Mouse (Mus musculus) heart, embryonic 12.5 days (tissue): ENCODE measurements around the gene Arrb2. TPM values are rescaled to one million over a fixed set of nuclear protein-coding genes. Genes with fewer than 3 reads are reported as not detected.
"Not testable (repeated sequence)": the region's sequence is repeated elsewhere in the genome, so short reads cannot be mapped to it uniquely, and the experiment has no call there.

Experiments used
- ATAC-seq: fragments of 200-750 bp; cut with Nextera tagmentation; 2 replicates; pipeline ENCODE4 v1.8.0; 2017; ENCODE audit warnings: moderate TSS enrichment, moderate library complexity; ENCODE audit not compliant: insufficient number of reproducible peaks, low FRiP score
- H3K27ac ChIP-seq: fragments of 300-500 bp; sonication (generic); 2 replicates; pipeline ENCODE4 v1.5.1; 2016; ENCODE audit warnings: mild to moderate bottlenecking, moderate library complexity; ENCODE audit not compliant: poor library complexity, severe bottlenecking
- H3K27me3 ChIP-seq: fragments of 300-500 bp; sonication (generic); replicated peaks from 2 replicates; pipeline ENCODE4 v1.6.1; 2016; ENCODE audit warnings: mild to moderate bottlenecking, moderate library complexity
- H3K36me3 ChIP-seq: fragments of 300-500 bp; sonication (generic); 2 replicates; pipeline ENCODE4 v1.6.1; 2016; ENCODE audit warnings: mild to moderate bottlenecking, moderate library complexity
- H3K4me1 ChIP-seq: fragments of 300-500 bp; sonication (generic); replicated peaks from 2 replicates; pipeline ENCODE4 v1.6.1; 2016; ENCODE audit warnings: mild to moderate bottlenecking
- H3K4me2 ChIP-seq: fragments of 300-500 bp; sonication (generic); 2 replicates; pipeline ENCODE4 v1.6.1; 2016; ENCODE audit warnings: mild to moderate bottlenecking, moderate library complexity
- H3K4me3 ChIP-seq: fragments of 300-500 bp; sonication (generic); 2 replicates; pipeline ENCODE4 v1.5.1; 2016; ENCODE audit warnings: mild to moderate bottlenecking
- H3K9ac ChIP-seq: fragments of 300-500 bp; sonication (generic); 2 replicates; pipeline ENCODE4 v1.6.1; 2016; ENCODE audit warnings: mild to moderate bottlenecking, moderate library complexity
- H3K9me3 ChIP-seq: fragments of 300-500 bp; sonication (generic); replicated peaks from 2 replicates; pipeline ENCODE4 v1.6.1; 2016; ENCODE audit warnings: mild to moderate bottlenecking, moderate library complexity
- WGBS: fragments of 180-500 bp; shearing (Covaris S2); methylation state at CpG from one replicate; pipeline ENCODE4 v1.1.7; 2016; 5-methylcytosine and 5-hydroxymethylcytosine counted together
- polyA plus RNA-seq: library from polyadenylated mRNA; unstranded; fragments of >200 nt; fragmentation: Nextera tagmentation; extraction: Ambion mirVana; gene quantifications from 2 replicates; pipeline ENCODE4 v1.2.1, GENCODE M21; 2016

Arrb2 gene
- polyA plus RNA-seq, 1 experiment from 2014 or later = 13.5 TPM

DNA sequence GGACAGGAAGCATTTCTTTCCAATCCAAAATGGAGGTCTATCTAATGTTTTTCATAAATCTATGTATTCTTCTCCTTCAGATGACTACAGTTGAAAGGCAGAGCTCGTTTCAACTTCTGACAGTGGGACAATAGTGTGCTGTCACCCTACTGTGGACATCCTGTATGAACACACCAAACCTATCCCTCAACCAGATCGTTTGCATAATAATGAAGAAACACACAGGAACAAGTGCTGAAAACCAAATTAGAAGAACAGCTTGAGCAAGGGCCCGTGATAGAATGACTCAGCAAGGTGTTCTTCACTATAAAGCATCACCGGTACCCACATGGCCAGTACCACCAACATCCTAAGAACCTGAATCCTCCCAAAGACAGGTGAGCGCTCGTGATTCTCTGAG, 5.8 kb upstream of the Arrb2 start:
- H3K27ac ChIP-seq, ATAC-seq, H3K4me1 ChIP-seq, H3K9me3 ChIP-seq, H3K27me3 ChIP-seq, H3K36me3 ChIP-seq, H3K4me2 ChIP-seq, H3K4me3 ChIP-seq, H3K9ac ChIP-seq: not testable (repeated sequence)
- 74% methylated on average over 6 of the region's 6 CpGs for WGBS

DNA sequence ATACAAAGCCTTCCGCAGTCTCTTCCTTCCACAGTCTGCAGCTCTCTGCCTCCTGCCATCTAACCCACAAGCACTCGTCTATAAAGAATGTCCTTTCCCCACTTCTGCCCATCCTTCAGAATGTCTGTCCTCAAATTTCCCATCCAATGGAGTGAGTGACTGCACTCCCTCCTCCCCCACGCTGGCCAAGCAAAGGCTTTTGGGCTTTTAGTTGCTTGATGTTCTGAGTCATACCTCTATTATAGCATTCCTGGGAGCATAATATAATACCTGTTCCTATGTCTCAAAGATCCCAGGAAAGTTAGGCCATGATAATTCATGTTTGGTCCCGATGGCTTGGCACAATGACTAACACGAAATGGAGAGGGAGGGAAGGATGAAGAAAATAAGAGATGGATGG, 861 bp upstream of the Arrb2 start:
- ATAC-seq = no peak
- 33% methylated on average over 5 of the region's 5 CpGs for WGBS
- peak overlapping the region; percentile 84 for H3K4me2 ChIP-seq
- H3K4me1 ChIP-seq = peaks cover 12% of the 10 kb centered on the region
- no peak overlapping the region for H3K4me3 ChIP-seq
- H3K27ac ChIP-seq = no peak overlapping the region
- H3K36me3 ChIP-seq = peaks cover 7% of the 10 kb centered on the region
- no peaks in the 10 kb centered on the region for H3K27me3 ChIP-seq
- no peaks in the 10 kb centered on the region for H3K9me3 ChIP-seq
- no peak overlapping the region for H3K9ac ChIP-seq

DNA sequence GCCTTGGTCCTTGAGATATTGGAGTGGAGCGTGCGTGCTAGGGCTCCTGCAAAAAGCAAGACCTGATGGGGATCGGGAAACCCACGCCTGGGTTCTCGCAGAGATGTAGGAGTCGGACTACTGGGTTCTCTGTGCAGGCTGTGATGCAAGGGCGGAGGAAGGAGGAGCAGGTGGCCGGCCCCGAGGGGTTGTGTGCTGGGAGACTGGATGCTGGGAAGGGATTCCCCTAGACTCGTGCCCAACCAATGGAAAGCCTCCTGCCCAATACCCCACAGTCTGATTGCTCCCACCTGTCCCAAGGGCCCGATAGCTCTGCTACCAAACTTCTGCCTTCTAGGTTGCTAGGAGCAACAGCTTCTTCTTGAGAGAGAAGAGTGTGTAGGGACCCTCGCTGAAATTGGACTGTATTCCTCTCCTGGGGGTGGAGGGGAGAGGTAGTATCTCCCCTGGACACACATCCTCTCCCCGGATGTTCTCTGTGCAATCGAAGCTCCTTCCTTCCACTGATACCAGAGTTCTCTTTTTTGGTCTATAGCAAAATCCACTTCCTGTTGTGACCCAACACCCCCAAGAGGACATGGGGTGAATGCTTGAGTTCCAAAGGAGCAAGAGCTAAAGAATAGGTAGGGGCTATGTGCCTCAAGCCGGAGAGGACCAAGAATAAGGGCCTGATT, 597 bp downstream of the Arrb2 start:
- H3K4me2 ChIP-seq = peak overlapping the region; percentile 84
- peak overlapping the region; percentile 45; the same call in 1 of the 2 replicates for H3K27ac ChIP-seq
- H3K9me3 ChIP-seq = no peaks in the 10 kb centered on the region
- no peaks in the 10 kb centered on the region for H3K27me3 ChIP-seq
- H3K9ac ChIP-seq = peak overlapping the region; percentile 79
- WGBS = 6% methylated on average over 15 of the region's 15 CpGs
- peak overlapping the region; percentile 66 for H3K4me3 ChIP-seq
- ATAC-seq = 0 out of 2 replicates have a peak, but pooled peaks have one; percentile 6
- peaks cover 12% of the 10 kb centered on the region for H3K4me1 ChIP-seq
- peaks cover 19% of the 10 kb centered on the region for H3K36me3 ChIP-seq

DNA sequence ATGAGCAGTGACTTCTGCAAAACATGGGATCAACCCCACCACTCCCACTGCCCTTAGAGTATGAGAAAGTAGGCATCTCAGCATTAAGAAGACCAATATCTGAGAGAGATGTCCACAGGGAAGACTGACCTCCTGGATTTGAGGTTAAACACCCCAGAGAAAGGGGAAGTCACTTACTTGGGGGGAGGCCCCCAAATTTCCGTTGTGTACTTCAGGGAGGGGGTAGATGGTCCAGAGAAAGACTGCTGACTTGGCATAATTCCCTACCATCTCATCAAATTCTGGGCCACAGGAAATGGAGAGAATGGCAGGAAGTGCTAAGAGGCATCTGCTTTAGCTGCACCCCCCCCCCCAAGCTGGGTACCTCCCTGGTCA, 1.1 kb downstream of the Arrb2 start:
- ATAC-seq = no peak
- Histone ChIP-seq H3K4me1 (peaks cover 12% of the 10 kb centered on the region), H3K27ac (no peak overlapping the region), H3K36me3 (peaks cover 24% of the 10 kb centered on the region), H3K9ac (no peak overlapping the region), H3K27me3 (no peaks in the 10 kb centered on the region), H3K4me3 (peak overlapping the region; percentile 66), H3K4me2 (peak overlapping the region; percentile 84), H3K9me3 (no peaks in the 10 kb centered on the region)
- 56% methylated on average over 1 of the region's 1 CpGs for WGBS

DNA sequence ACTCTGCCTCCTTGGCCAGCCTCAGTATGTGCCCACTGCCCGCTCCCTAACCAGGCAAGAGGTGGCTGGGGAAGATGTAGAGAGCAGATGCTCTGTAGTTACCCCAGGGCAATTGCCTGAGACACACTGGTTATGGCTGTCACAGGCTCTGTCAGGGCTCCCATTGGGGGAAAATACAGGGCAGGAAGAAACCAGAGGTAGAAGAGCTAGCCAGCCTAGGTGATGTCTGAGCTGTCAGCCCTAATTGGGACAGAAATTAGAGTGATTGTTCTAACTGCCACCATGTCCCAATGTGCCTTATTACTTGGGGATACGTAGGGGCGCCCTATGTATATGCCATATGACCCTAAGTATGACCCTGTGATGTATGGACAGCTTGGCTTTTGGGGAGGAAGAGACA, 1.5 kb downstream of the Arrb2 start:
- no peaks in the 10 kb centered on the region for H3K9me3 ChIP-seq
- H3K9ac ChIP-seq = no peak overlapping the region
- ATAC-seq = no peak
- no peak overlapping the region for H3K4me3 ChIP-seq
- peak overlapping the region; percentile 84; the same call in 1 of the 2 replicates for H3K4me2 ChIP-seq
- H3K4me1 ChIP-seq = peaks cover 12% of the 10 kb centered on the region
- no peak overlapping the region for H3K27ac ChIP-seq
- H3K27me3 ChIP-seq = no peaks in the 10 kb centered on the region
- H3K36me3 ChIP-seq = peaks cover 28% of the 10 kb centered on the region
- WGBS = 91% methylated on average over 3 of the region's 3 CpGs

DNA sequence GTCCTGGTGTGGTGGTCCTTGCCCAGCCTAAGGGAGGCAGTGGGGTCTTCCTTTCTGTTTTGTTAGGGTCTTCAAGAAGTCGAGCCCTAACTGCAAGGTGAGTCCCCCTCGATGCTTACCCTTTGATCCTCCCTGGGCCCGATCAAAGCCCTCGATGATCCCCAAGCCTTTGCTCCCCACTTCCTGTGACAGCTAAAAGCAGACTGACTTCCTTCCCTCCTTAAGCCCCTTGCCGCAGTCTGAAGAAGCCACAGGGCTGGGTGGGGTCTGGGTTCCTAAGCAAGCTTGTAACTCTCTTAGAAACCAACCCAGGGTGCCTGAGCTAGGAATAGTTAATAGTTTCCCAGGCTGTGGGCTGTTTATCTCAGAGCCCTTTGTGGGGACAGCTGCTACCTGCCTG, 3.0 kb downstream of the Arrb2 start:
- no peaks in the 10 kb centered on the region for H3K27me3 ChIP-seq
- H3K9ac ChIP-seq = no peak overlapping the region
- 47% methylated on average over 5 of the region's 5 CpGs for WGBS
- no peak overlapping the region for H3K4me3 ChIP-seq
- no peak overlapping the region for H3K27ac ChIP-seq
- ATAC-seq = no peak
- no peak overlapping the region for H3K4me2 ChIP-seq
- peaks cover 12% of the 10 kb centered on the region for H3K4me1 ChIP-seq
- no peaks in the 10 kb centered on the region for H3K9me3 ChIP-seq
- H3K36me3 ChIP-seq = peaks cover 43% of the 10 kb centered on the region

DNA sequence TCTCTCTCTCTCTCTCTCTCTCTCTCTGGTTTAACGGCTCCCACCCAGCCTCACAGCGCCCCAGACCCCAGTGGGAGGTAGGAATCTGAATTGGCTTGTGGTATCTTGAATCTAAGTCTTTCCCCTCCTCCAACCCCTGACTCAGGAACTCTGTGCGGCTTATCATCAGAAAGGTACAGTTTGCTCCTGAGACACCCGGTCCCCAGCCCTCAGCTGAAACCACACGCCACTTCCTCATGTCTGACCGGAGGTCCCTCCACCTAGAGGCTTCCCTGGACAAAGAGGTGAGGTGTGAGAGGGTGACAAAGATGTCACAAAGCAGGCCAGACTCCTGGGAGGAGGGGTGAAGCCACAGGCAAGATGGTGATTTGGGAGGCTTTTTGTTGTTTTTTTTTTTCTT, 5.0 kb downstream of the Arrb2 start:
- no peak overlapping the region for H3K4me3 ChIP-seq
- peaks cover 57% of the 10 kb centered on the region for H3K36me3 ChIP-seq
- H3K4me2 ChIP-seq = no peak overlapping the region
- no peak overlapping the region for H3K9ac ChIP-seq
- peaks cover 8% of the 10 kb centered on the region for H3K4me1 ChIP-seq
- H3K27ac ChIP-seq = no peak overlapping the region
- no peaks in the 10 kb centered on the region for H3K9me3 ChIP-seq
- WGBS = 65% methylated on average over 6 of the region's 6 CpGs
- H3K27me3 ChIP-seq = no peaks in the 10 kb centered on the region
- no peak for ATAC-seq

DNA sequence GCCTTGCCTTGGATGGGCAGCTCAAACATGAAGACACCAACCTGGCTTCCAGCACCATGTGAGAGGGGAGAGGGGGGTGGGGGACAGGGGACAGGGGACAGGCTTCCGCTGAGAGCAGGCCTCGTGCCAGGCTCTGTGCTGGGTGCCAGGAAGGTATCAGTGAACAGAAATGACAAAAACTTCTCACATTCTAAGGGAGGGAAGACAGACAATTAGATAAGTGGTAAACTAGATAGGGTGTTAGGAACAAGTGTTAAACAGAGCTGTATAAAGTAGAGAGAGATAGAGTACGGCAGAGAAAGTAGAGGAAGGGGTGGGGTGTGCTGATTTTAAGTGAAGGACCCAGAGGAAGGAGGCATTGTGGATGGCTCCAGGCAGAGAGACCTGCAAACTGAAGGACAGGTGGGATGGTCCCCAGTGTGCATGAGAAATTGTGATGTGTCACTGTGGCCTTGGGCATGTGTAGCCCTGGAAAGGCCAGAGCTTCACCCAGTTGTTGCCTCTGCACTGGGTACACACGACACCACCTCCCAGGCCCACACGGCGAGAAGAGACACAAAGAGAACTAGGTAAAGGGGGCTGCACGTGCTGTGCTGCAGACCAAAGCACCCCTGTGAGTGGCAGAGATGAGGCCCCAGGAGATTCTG, 6.4 kb downstream of the Arrb2 start:
- Histone ChIP-seq H3K27ac (no peak overlapping the region), H3K4me2 (no peak overlapping the region), H3K4me3 (no peak overlapping the region), H3K36me3 (peaks cover 57% of the 10 kb centered on the region), H3K27me3 (no peaks in the 10 kb centered on the region), H3K4me1 (no peaks in the 10 kb centered on the region; the same call in 1 of the 2 replicates), H3K9ac (no peak overlapping the region), H3K9me3 (no peaks in the 10 kb centered on the region)
- ATAC-seq = no peak
- 82% methylated on average over 7 of the region's 7 CpGs for WGBS

DNA sequence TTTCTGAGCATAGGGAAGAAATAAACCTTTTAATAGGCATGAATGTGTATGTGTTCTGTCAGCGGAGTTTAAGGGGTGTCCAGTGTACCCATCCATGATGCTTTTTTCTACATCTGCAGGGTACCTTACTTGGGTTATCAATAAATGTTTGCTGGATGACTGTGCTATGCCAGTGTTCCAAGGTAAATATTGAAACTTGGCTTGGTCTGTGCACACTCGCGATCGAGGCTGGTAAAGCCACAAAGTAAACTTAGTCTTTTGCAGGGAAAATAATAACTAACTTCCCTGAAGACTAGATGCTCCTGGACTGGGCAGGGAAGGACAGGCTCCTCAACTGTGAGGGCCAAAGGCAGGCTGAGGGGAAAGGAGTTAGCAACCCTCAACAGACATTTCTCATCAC, 8.2 kb downstream of the Arrb2 start:
- ATAC-seq = no peak
- Histone ChIP-seq H3K4me1 (no peaks in the 10 kb centered on the region), H3K36me3 (peaks cover 57% of the 10 kb centered on the region), H3K27ac (no peak overlapping the region), H3K4me2 (no peak overlapping the region), H3K4me3 (no peak overlapping the region), H3K27me3 (no peaks in the 10 kb centered on the region), H3K9me3 (no peaks in the 10 kb centered on the region), H3K9ac (no peak overlapping the region)
- 87% methylated on average over 4 of the region's 4 CpGs for WGBS

DNA sequence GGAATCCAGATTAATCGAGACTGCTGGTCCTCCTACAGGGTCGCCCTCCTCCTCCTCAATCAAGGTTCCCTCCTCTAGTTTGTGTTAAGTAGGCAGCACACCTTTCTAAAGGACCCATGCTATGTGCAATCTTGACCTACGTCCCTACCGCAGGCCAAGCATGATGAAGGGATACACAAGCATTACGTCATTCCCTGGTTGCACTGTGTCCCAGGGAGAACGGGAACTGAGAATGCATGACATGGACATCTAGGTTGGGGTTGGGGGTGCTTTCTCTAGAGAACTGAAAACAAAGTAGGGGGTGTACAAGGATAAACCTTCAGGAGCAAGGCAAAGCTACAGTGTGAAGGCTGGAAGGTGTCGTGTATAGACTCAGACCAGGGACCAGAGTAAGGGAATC, 9.4 kb downstream of the Arrb2 start:
- H3K4me2 ChIP-seq = no peak overlapping the region
- H3K27ac ChIP-seq = no peak overlapping the region
- WGBS = 86% methylated on average over 7 of the region's 7 CpGs
- no peaks in the 10 kb centered on the region for H3K27me3 ChIP-seq
- no peak for ATAC-seq
- no peaks in the 10 kb centered on the region for H3K4me1 ChIP-seq
- no peaks in the 10 kb centered on the region for H3K9me3 ChIP-seq
- no peak overlapping the region for H3K4me3 ChIP-seq
- peaks cover 47% of the 10 kb centered on the region for H3K36me3 ChIP-seq
- H3K9ac ChIP-seq = no peak overlapping the region

DNA sequence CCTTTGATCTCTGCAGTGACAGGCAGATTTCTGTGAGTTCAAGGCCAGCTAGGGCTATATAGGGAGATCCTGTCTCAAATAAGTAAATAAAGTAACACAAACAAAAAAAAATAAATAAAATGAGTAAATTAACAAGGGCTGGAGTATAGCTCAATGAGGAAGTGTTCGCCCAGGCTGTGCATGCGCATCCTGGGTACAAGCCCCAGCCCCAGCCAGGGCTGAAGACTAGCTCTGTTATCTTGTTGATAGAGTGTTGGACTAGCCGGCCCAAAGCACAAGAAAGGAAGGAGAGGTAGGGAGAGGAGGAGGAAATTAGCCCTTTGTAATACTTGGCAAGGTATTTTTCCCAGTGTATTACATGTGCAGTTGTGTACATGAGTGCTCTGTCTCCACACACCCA, 11.5 kb downstream of the Arrb2 start:
- Histone ChIP-seq H3K27me3 (no peaks in the 10 kb centered on the region), H3K27ac (no peak overlapping the region), H3K36me3 (peaks cover 29% of the 10 kb centered on the region), H3K4me3 (no peak overlapping the region), H3K4me2 (no peak overlapping the region), H3K4me1 (no peaks in the 10 kb centered on the region), H3K9me3 (no peaks in the 10 kb centered on the region), H3K9ac (no peak overlapping the region)
- WGBS = 75% methylated on average over 3 of the region's 3 CpGs
- ATAC-seq = no peak

DNA sequence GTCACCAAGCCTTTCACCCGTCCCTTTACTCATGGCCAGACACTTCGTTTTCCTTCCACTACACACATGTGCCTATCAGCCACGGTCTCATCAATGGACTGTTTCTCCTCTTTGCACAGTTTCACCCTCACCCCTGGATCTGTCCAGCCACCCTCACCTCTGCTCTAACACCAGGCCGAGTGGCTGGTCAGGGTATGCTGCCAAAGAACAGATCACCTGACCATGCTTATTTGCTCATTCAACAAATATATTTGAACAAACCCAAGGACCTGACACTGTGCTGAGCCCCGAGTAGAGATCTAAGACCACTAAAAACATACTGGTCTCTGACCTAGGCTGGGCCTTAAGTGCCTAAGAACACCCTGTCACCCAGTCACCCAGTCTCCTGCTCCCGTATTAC, 12.2 kb downstream of the Arrb2 start:
- no peak for ATAC-seq
- Histone ChIP-seq H3K4me3 (no peak overlapping the region), H3K9ac (no peak overlapping the region), H3K27me3 (no peaks in the 10 kb centered on the region), H3K27ac (no peak overlapping the region), H3K4me1 (no peaks in the 10 kb centered on the region), H3K9me3 (no peaks in the 10 kb centered on the region), H3K4me2 (no peak overlapping the region), H3K36me3 (peaks cover 22% of the 10 kb centered on the region)
- WGBS = 70% methylated on average over 6 of the region's 6 CpGs
